Comparison of ENCODE assay signal across 10 mouse cellular contexts in the genomic region with DNA sequence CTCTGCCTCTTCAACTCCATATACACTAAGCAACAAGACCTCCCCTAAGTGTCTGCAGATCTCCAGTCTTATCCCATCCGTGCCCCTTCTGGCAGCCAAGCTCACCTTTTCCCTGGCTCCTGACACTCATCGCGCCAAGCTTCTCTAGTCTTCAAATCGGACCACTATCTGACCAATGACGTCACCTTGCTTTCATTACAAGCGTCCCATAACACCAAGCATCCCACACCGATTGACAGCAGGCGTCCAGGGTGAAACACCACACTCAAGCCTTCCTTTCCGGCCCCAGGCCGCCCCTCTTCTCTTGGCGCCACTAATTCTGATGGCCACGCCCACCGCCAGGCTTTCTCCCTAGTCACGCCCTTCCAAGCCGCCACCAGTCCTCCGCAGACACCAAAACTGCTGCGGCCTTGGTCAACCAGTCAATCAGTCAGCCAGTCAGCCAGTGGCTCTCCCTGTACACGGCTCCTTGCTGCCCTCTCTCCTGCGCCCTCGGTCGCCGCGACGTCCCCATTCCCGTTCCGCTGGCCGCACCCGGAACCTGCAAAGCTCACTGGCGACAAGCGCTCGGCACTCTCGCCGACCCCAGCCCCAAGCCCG. TPM values are rescaled to one million over a fixed set of nuclear protein-coding genes. Genes with fewer than 3 reads are reported as not detected.
DNase-seq lines count a peak whose midpoint lies in the region; ATAC-seq and TF ChIP-seq lines count a peak whose summit lies in the region.
"Not testable (repeated sequence)": the region's sequence is repeated elsewhere in the genome, so short reads cannot be mapped to it uniquely, and the experiment has no call there.
"Had no signal": no experiment of that assay in that cellular context is flagged by ENCODE, and none has a peak within 500 bp of the region (broad histone marks: within the 10 kb centered on the region; RNA-seq: fewer than 3 reads in every experiment).

No protein-coding gene starts in this region.

- H3K27ac ChIP-seq in forebrain, postnatal 0 days (ENCODE audit: low read depth, low read length); hindbrain, embryonic 13.5 days; lung, postnatal 0 days (ENCODE audit: low read length); thymus, adult 2 months (ENCODE audit: control insufficient read depth, insufficient read depth, low read length): not testable (repeated sequence)

- TF ChIP-seq EP300 in lung, postnatal 0 days (IDR thresholded peaks at IDR 0.05), result not testable (repeated sequence)

- not testable (repeated sequence) for TF ChIP-seq CTCF in forebrain, postnatal 0 days (IDR thresholded peaks at IDR 0.05; ENCODE audit: low read depth); lung, postnatal 0 days (IDR thresholded peaks at IDR 0.05); thymus, adult 2 months (IDR thresholded peaks at IDR 0.05; ENCODE audit: borderline replicate concordance, control insufficient read depth, extremely low read depth, insufficient read depth, low read length, poor library complexity)

- H3K9me3 ChIP-seq in forebrain, postnatal 0 days (ENCODE audit: low read length); hindbrain, embryonic 13.5 days; lung, postnatal 0 days (ENCODE audit: low read length): not testable (repeated sequence)

- not testable (repeated sequence) for TF ChIP-seq POLR2A in thymus, adult 2 months (IDR thresholded peaks at IDR 0.05; ENCODE audit: control insufficient read depth, extremely low read depth, insufficient read depth, low read length, poor library complexity)

- peak overlapping the region; percentile 36 for H3K4me2 ChIP-seq in forebrain, postnatal 0 days (ENCODE audit: low read depth)
- H3K4me2 ChIP-seq in hindbrain, embryonic 13.5 days, result peak overlapping the region; percentile 48
- not testable (repeated sequence) for H3K4me2 ChIP-seq in lung, postnatal 0 days (replicated peaks; ENCODE audit: low read depth, low read length)

- 3% methylated on average over 12 of the region's 34 CpGs for WGBS in forebrain, postnatal 0 days
- WGBS in hindbrain, embryonic 13.5 days, result under 1% methylated on average over 21 of the region's 34 CpGs
- 2% methylated on average over 11 of the region's 34 CpGs for WGBS in lung, postnatal 0 days
- 3% methylated on average over 26 of the region's 34 CpGs for WGBS in thymus, adult 2 months

- H3K9ac ChIP-seq in forebrain, postnatal 0 days; hindbrain, embryonic 13.5 days; lung, postnatal 0 days (replicated peaks; ENCODE audit: low read depth): not testable (repeated sequence)

- not testable (repeated sequence) for H3K27me3 ChIP-seq in forebrain, postnatal 0 days (ENCODE audit: insufficient read depth, low read length); hindbrain, embryonic 13.5 days; lung, postnatal 0 days (replicated peaks; ENCODE audit: insufficient read depth, low read length); thymus, adult 2 months (ENCODE audit: control insufficient read depth, insufficient read depth, low read length)

- not testable (repeated sequence) for H3K36me3 ChIP-seq in forebrain, postnatal 0 days (ENCODE audit: insufficient read depth); hindbrain, embryonic 13.5 days; lung, postnatal 0 days (ENCODE audit: insufficient read depth, low read length); thymus, adult 2 months (ENCODE audit: control insufficient read depth, insufficient read depth, low read length)

- 0 out of 2 replicates have a peak overlapping the region, but pooled peaks have one; percentile 16 for H3K4me3 ChIP-seq in forebrain, postnatal 0 days (ENCODE audit: low read depth, low read length)
- peak overlapping the region; percentile 30 for H3K4me3 ChIP-seq in hindbrain, embryonic 13.5 days
- not testable (repeated sequence) for H3K4me3 ChIP-seq in lung, postnatal 0 days (ENCODE audit: low read depth, low read length); thymus, adult 2 months (ENCODE audit: control insufficient read depth, insufficient read depth, low read length)

- H3K4me1 ChIP-seq in forebrain, postnatal 0 days (ENCODE audit: insufficient read depth); hindbrain, embryonic 13.5 days (replicated peaks); lung, postnatal 0 days (ENCODE audit: insufficient read depth, low read depth, low read length); thymus, adult 2 months (replicated peaks; ENCODE audit: control insufficient read depth, insufficient read depth, low read length): not testable (repeated sequence)

- DNase-seq in R1 (ENCODE audit: low read depth, low spot score), result peak; percentile 52
- not testable (repeated sequence) for DNase-seq in forebrain, postnatal 0 days; lung, postnatal 0 days (ENCODE audit: low spot score)
- DNase-seq in kidney, postnatal 4 days, result peak; percentile 27 to 36
- peak; percentile 12 for DNase-seq in neural tube, embryonic 10.5 days (ENCODE audit: extremely low spot score, low spot score)
- peak; percentile 3 for DNase-seq in thymus, adult 2 months

- ATAC-seq in common myeloid progenitor, adult 5-6 weeks (replicated peaks; ENCODE audit: low read depth, poor library complexity, severe bottlenecking), result peak; percentile 99
- peak; percentile 79 for ATAC-seq in forebrain, postnatal 0 days
- peak; percentile 97 for ATAC-seq in hindbrain, embryonic 13.5 days (ENCODE audit: low FRiP score)
- ATAC-seq in lung, postnatal 0 days, result peak; percentile 37; the same call in 1 of the 2 replicates

RNA-seq across cellular contexts. Expression of gene Vmn1r86, which starts 3.9 kb away (rescaled TPM):
- not detected in 2 replicates for total RNA-seq in common myeloid progenitor, adult 5-6 weeks (2017)
- not detected in 2 replicates for total RNA-seq in forebrain, postnatal 0 days (2014; rRNA removed)
- polyA plus RNA-seq in forebrain, postnatal 0 days (2015; fragmentation: Nextera tagmentation; extraction: Ambion mirVana), result not detected in 2 replicates
- polyA plus RNA-seq in hindbrain, embryonic 13.5 days (2015; fragmentation: Nextera tagmentation; extraction: Ambion mirVana), result not detected in 2 replicates
- not detected in 2 replicates for polyA plus RNA-seq in lung, postnatal 0 days (2015; fragmentation: Nextera tagmentation; extraction: Ambion mirVana)
- not detected in 2 replicates for polyA plus RNA-seq in thymus, adult 2 months (2012; rRNA removed)
- total RNA-seq: gastrocnemius, postnatal 36 days; layer of hippocampus, postnatal 10 days had no signal

RNA-seq across cellular contexts. Expression of gene Vmn1r87, which starts 16.3 kb away (rescaled TPM):
- not detected in 2 replicates for total RNA-seq in common myeloid progenitor, adult 5-6 weeks (2017)
- total RNA-seq in forebrain, postnatal 0 days (2014; rRNA removed), result not detected in 2 replicates
- not detected in 2 replicates for polyA plus RNA-seq in forebrain, postnatal 0 days (2015; fragmentation: Nextera tagmentation; extraction: Ambion mirVana)
- polyA plus RNA-seq in hindbrain, embryonic 13.5 days (2015; fragmentation: Nextera tagmentation; extraction: Ambion mirVana), result not detected in 2 replicates
- polyA plus RNA-seq in lung, postnatal 0 days (2015; fragmentation: Nextera tagmentation; extraction: Ambion mirVana), result not detected in 2 replicates
- polyA plus RNA-seq in thymus, adult 2 months (2012; rRNA removed), result not detected in 2 replicates
- total RNA-seq: gastrocnemius, postnatal 36 days; layer of hippocampus, postnatal 10 days had no signal

RNA-seq across cellular contexts. Expression of gene Vmn1r85, which starts 28.7 kb away (rescaled TPM):
- total RNA-seq in common myeloid progenitor, adult 5-6 weeks (2017), result not detected in 2 replicates
- 0.14 and 0.23 TPM in 2 replicates for total RNA-seq in forebrain, postnatal 0 days (2014; rRNA removed)
- polyA plus RNA-seq in forebrain, postnatal 0 days (2015; fragmentation: Nextera tagmentation; extraction: Ambion mirVana), result 0.05 and 0.12 TPM in 2 replicates
- 0.03 and 0.04 TPM in 2 replicates for polyA plus RNA-seq in hindbrain, embryonic 13.5 days (2015; fragmentation: Nextera tagmentation; extraction: Ambion mirVana)
- polyA plus RNA-seq in lung, postnatal 0 days (2015; fragmentation: Nextera tagmentation; extraction: Ambion mirVana), result not detected in 2 replicates
- not detected in 2 replicates for polyA plus RNA-seq in thymus, adult 2 months (2012; rRNA removed)
- total RNA-seq: gastrocnemius, postnatal 36 days; layer of hippocampus, postnatal 10 days had no signal

RNA-seq across cellular contexts. Expression of gene Vmn1r88, which starts 35.7 kb away (rescaled TPM):
- total RNA-seq in common myeloid progenitor, adult 5-6 weeks (2017), result under 0.01 TPM in 1 of 2 replicates, not detected in the other
- total RNA-seq in forebrain, postnatal 0 days (2014; rRNA removed), result not detected in 2 replicates
- polyA plus RNA-seq in forebrain, postnatal 0 days (2015; fragmentation: Nextera tagmentation; extraction: Ambion mirVana), result not detected in 2 replicates
- not detected in 2 replicates for polyA plus RNA-seq in hindbrain, embryonic 13.5 days (2015; fragmentation: Nextera tagmentation; extraction: Ambion mirVana)
- not detected in 2 replicates for polyA plus RNA-seq in lung, postnatal 0 days (2015; fragmentation: Nextera tagmentation; extraction: Ambion mirVana)
- polyA plus RNA-seq in thymus, adult 2 months (2012; rRNA removed), result not detected in 2 replicates

Comparison
In these comparisons a context has a peak if more than half of its experiments do, and no peak if none do; other contexts are left out.
1. ATAC-seq: peak in every context shown above with its lines; median percentile 99 in common myeloid progenitor, adult 5-6 weeks; 97 in hindbrain, embryonic 13.5 days; 79 in forebrain, postnatal 0 days; 37 in lung, postnatal 0 days.